Comparison of ENCODE assay signal across 21 mouse cellular contexts in the genomic region with DNA sequence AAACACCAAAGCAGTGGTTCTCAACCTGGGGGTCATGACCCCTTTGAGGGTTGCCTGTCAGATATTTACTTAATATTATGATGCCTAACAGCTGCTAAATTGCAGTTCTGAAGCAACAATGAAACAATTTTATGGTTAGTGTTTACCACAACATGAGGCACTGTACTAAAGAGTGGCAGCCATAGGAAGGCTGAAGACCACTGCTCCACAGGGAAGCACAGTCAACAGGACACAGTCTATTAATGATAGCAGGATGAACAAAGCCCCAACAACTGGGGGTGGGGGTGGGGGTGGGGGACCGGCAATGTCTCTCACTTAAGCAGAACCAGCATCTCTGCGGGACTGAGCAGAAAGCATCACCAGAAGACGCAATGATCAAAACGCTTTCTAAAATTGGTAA.
DNase-seq lines count a peak whose midpoint lies in the region; ATAC-seq lines count a peak whose summit lies in the region.
"Had no signal": no experiment of that assay in that cellular context is flagged by ENCODE, and none has a peak within 500 bp of the region (broad histone marks: within the 10 kb centered on the region; RNA-seq: fewer than 3 reads in every experiment).

No protein-coding gene starts in this region.

- H3K36me3 ChIP-seq in hindbrain, embryonic 12.5 days = no peaks in the 10 kb centered on the region
- H3K36me3 ChIP-seq in hindbrain, embryonic 14.5 days (replicated peaks; ENCODE audit: control insufficient read depth, insufficient read depth) = no peaks in the 10 kb centered on the region
- H3K36me3 ChIP-seq in hindbrain, embryonic 13.5 days = no peaks in the 10 kb centered on the region
- peaks cover 12% of the 10 kb centered on the region; the same call in 1 of the 2 replicates for H3K36me3 ChIP-seq in hindbrain, embryonic 10.5 days
- H3K36me3 ChIP-seq in neural tube, embryonic 14.5 days (ENCODE audit: control insufficient read depth, insufficient read depth, low read length) = no peaks in the 10 kb centered on the region
- no peaks in the 10 kb centered on the region for H3K36me3 ChIP-seq in neural tube, embryonic 15.5 days

- peaks cover 12% of the 10 kb centered on the region; the same call in 1 of the 2 replicates for H3K4me1 ChIP-seq in hindbrain, embryonic 12.5 days
- no peaks in the 10 kb centered on the region for H3K4me1 ChIP-seq in hindbrain, embryonic 14.5 days (replicated peaks; ENCODE audit: control insufficient read depth, insufficient read depth, low read length)
- peaks cover 25% of the 10 kb centered on the region for H3K4me1 ChIP-seq in hindbrain, embryonic 13.5 days (replicated peaks)
- peaks cover 11% of the 10 kb centered on the region for H3K4me1 ChIP-seq in hindbrain, embryonic 10.5 days (replicated peaks)
- peaks cover 10% of the 10 kb centered on the region for H3K4me1 ChIP-seq in neural tube, embryonic 14.5 days (ENCODE audit: control insufficient read depth, insufficient read depth, low read length)
- peaks cover 6% of the 10 kb centered on the region; the same call in 1 of the 2 replicates for H3K4me1 ChIP-seq in neural tube, embryonic 15.5 days

- DNase-seq in hindbrain, embryonic 14.5 days (ENCODE audit: low spot score) = no peak
- DNase-seq in hindbrain, embryonic 10.5 days (ENCODE audit: low spot score) = no peak
- DNase-seq: adrenal gland, adult 2 months; adrenal gland, adult 8-10 months; adrenal gland, postnatal 10 days; adrenal gland, postnatal 14 days; adrenal gland, postnatal 25 days; adrenal gland, postnatal 36 days; B cell, adult 2 months; cerebellum, adult 11 months; cerebellum, adult 11-12 months; cerebellum, adult 18-20 months had no signal

- 50% methylated on average over 4 of the region's 4 CpGs for WGBS in hindbrain, embryonic 12.5 days
- WGBS in hindbrain, embryonic 14.5 days = 42% methylated on average over 4 of the region's 4 CpGs
- WGBS in hindbrain, embryonic 13.5 days = 42% methylated on average over 4 of the region's 4 CpGs
- WGBS in hindbrain, embryonic 10.5 days = 57% methylated on average over 4 of the region's 4 CpGs
- 49% methylated on average over 4 of the region's 4 CpGs for WGBS in neural tube, embryonic 14.5 days
- 45% methylated on average over 4 of the region's 4 CpGs for WGBS in neural tube, embryonic 15.5 days

- H3K9me3 ChIP-seq in hindbrain, embryonic 12.5 days (replicated peaks) = no peaks in the 10 kb centered on the region
- no peaks in the 10 kb centered on the region for H3K9me3 ChIP-seq in hindbrain, embryonic 14.5 days (ENCODE audit: control insufficient read depth, low read length)
- H3K9me3 ChIP-seq in hindbrain, embryonic 13.5 days = no peaks in the 10 kb centered on the region
- H3K9me3 ChIP-seq in hindbrain, embryonic 10.5 days = no peaks in the 10 kb centered on the region
- no peaks in the 10 kb centered on the region for H3K9me3 ChIP-seq in neural tube, embryonic 14.5 days (ENCODE audit: control insufficient read depth, low read length)
- H3K9me3 ChIP-seq in neural tube, embryonic 15.5 days (replicated peaks) = no peaks in the 10 kb centered on the region
- H3K9me3 ChIP-seq: G1E had no signal

- ATAC-seq in hindbrain, embryonic 12.5 days (ENCODE audit: low FRiP score) = peak; percentile 56; the same call in 1 of the 2 replicates
- ATAC-seq in hindbrain, embryonic 14.5 days (ENCODE audit: low FRiP score) = no peak
- ATAC-seq in hindbrain, embryonic 13.5 days (ENCODE audit: low FRiP score) = peak; percentile 61; the same call in 1 of the 2 replicates
- ATAC-seq in neural tube, embryonic 14.5 days (ENCODE audit: low read depth) = peak; percentile 63
- ATAC-seq in neural tube, embryonic 15.5 days (ENCODE audit: low FRiP score) = no peak
- ATAC-seq: activated CD4-positive, CD25-positive, alpha-beta regulatory T cell, adult 4 months; CD4-positive, CD25-positive, alpha-beta regulatory T cell, adult 4 months; Patski had no signal

- H3K9ac ChIP-seq in hindbrain, embryonic 12.5 days = no peak overlapping the region
- no peak overlapping the region for H3K9ac ChIP-seq in hindbrain, embryonic 14.5 days
- no peak overlapping the region for H3K9ac ChIP-seq in hindbrain, embryonic 13.5 days
- no peak overlapping the region for H3K9ac ChIP-seq in neural tube, embryonic 14.5 days (replicated peaks; ENCODE audit: low read depth, low read length)
- H3K9ac ChIP-seq in neural tube, embryonic 15.5 days (replicated peaks) = no peak overlapping the region

- no peak overlapping the region for H3K4me2 ChIP-seq in hindbrain, embryonic 12.5 days (replicated peaks)
- no peak overlapping the region for H3K4me2 ChIP-seq in hindbrain, embryonic 14.5 days (replicated peaks)
- no peak overlapping the region for H3K4me2 ChIP-seq in hindbrain, embryonic 13.5 days
- no peak overlapping the region for H3K4me2 ChIP-seq in neural tube, embryonic 14.5 days (ENCODE audit: low read depth, low read length)
- H3K4me2 ChIP-seq in neural tube, embryonic 15.5 days = no peak overlapping the region

- no peaks in the 10 kb centered on the region for H3K27me3 ChIP-seq in hindbrain, embryonic 12.5 days
- H3K27me3 ChIP-seq in hindbrain, embryonic 14.5 days (ENCODE audit: control insufficient read depth, insufficient read depth, low read length) = no peaks in the 10 kb centered on the region
- H3K27me3 ChIP-seq in hindbrain, embryonic 13.5 days = no peaks in the 10 kb centered on the region
- H3K27me3 ChIP-seq in hindbrain, embryonic 10.5 days (ENCODE audit: insufficient read depth, poor library complexity, severe bottlenecking) = no peaks in the 10 kb centered on the region; the same call in 1 of the 2 replicates
- no peaks in the 10 kb centered on the region for H3K27me3 ChIP-seq in neural tube, embryonic 14.5 days (ENCODE audit: control insufficient read depth, insufficient read depth, low read length)
- no peaks in the 10 kb centered on the region for H3K27me3 ChIP-seq in neural tube, embryonic 15.5 days (replicated peaks)
- H3K27me3 ChIP-seq: CH12.LX, Patski had no signal

- H3K27ac ChIP-seq in hindbrain, embryonic 12.5 days = no peak overlapping the region
- no peak overlapping the region for H3K27ac ChIP-seq in hindbrain, embryonic 14.5 days
- no peak overlapping the region for H3K27ac ChIP-seq in hindbrain, embryonic 13.5 days
- H3K27ac ChIP-seq in hindbrain, embryonic 10.5 days = no peak overlapping the region
- no peak overlapping the region for H3K27ac ChIP-seq in neural tube, embryonic 14.5 days (ENCODE audit: low read depth, low read length)
- H3K27ac ChIP-seq in neural tube, embryonic 15.5 days (replicated peaks) = no peak overlapping the region

- no peak overlapping the region for H3K4me3 ChIP-seq in hindbrain, embryonic 12.5 days
- H3K4me3 ChIP-seq in hindbrain, embryonic 14.5 days (replicated peaks; ENCODE audit: low read length) = no peak overlapping the region
- H3K4me3 ChIP-seq in hindbrain, embryonic 13.5 days = no peak overlapping the region
- H3K4me3 ChIP-seq in hindbrain, embryonic 10.5 days = no peak overlapping the region
- H3K4me3 ChIP-seq in neural tube, embryonic 14.5 days (ENCODE audit: low read depth, low read length) = no peak overlapping the region
- no peak overlapping the region for H3K4me3 ChIP-seq in neural tube, embryonic 15.5 days (replicated peaks)

Comparison
In these comparisons a context has a peak if more than half of its experiments do, and no peak if none do; other contexts are left out.
1. ATAC-seq: peak in hindbrain, embryonic 12.5 days (single experiment), hindbrain, embryonic 13.5 days (single experiment) and neural tube, embryonic 14.5 days (single experiment); none in hindbrain, embryonic 14.5 days (single experiment) and neural tube, embryonic 15.5 days (single experiment).